Mouse (Mus musculus) olfactory bulb, adult 2 months (tissue): ENCODE results near the gene Sbk1. TPM values are rescaled to one million over a fixed set of nuclear protein-coding genes. Genes with fewer than 3 reads are reported as not detected.

Experiments used
- H3K27ac ChIP-seq: fragments of 200-500 bp; 2 replicates; pipeline ENCODE4 v1.5.1; 2012; ENCODE audit warnings: low read depth, low read length; ENCODE audit not compliant: insufficient read depth
- H3K4me1 ChIP-seq: fragments of 200-500 bp; 2 replicates; pipeline ENCODE4 v1.6.1; 2012; ENCODE audit warnings: low read length; ENCODE audit not compliant: control insufficient read depth, insufficient read depth
- H3K4me3 ChIP-seq: fragments of 200-500 bp; 2 replicates; pipeline ENCODE4 v1.5.1; 2012; ENCODE audit warnings: mild to moderate bottlenecking, low read depth, low read length, moderate library complexity; ENCODE audit not compliant: insufficient read depth
- CTCF ChIP-seq: fragments of 200-500 bp; IDR thresholded peaks from 2 replicates; pipeline ENCODE4 v1.5.1; 2012; ENCODE audit warnings: low read depth, mild to moderate bottlenecking, low read length, moderate library complexity; ENCODE audit not compliant: insufficient read depth
- POLR2A ChIP-seq: fragments of 200-500 bp; IDR thresholded peaks from 2 replicates; pipeline ENCODE4 v1.6.1; 2012; ENCODE audit warnings: mild to moderate bottlenecking, low read depth, low read length, moderate library complexity; ENCODE audit not compliant: insufficient read depth
- WGBS: fragments of 180-500 bp; shearing (Covaris S2); methylation state at CpG from one replicate; pipeline ENCODE4 v1.1.7; 2018; 5-methylcytosine and 5-hydroxymethylcytosine counted together
- polyA plus RNA-seq: library from polyadenylated mRNA; stranded (reverse); fragments of >200 nt; gene quantifications from 2 replicates; pipeline ENCODE4 v1.2.4, GENCODE M21; 2012; ENCODE audit warnings: low replicate concordance; ENCODE audit not compliant: missing spikeins, insufficient read depth, insufficient read length

Sbk1 gene
- polyA plus RNA-seq, 1 experiment: not detected

- no peaks in the 10 kb centered on the region for H3K4me1 ChIP-seq
- H3K4me3 ChIP-seq: no peak overlapping the region
- WGBS: 44% methylated on average over 8 of the region's 8 CpGs
- H3K27ac ChIP-seq: no peak overlapping the region
- TF ChIP-seq CTCF: no peak
- no peak for TF ChIP-seq POLR2A
Observed at GRCm38 (mm10) chr7:126339521-126339971, 67.1 kb downstream of the Sbk1 start.

DNA sequence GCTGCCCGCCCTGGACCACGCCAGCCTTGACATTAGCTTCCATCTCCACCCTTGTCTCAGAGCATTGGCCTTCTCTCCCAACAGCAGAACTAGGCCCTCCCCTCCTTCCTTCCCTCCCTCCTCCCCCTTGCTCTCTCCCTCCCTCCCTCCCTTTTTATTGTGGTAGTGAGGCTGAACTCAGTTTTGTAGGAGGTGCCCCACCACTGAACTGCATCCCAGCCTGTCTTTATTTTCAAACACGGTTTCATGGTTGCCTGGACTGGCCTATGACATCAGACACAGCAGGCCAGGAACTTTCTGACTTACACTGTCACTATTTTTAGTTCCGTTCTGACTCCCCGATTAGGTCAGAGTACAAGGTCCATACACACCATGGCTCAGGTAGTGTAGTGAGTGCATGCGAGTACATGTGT lies 67.8 kb downstream of the Sbk1 start:
- H3K4me1 ChIP-seq: no peaks in the 10 kb centered on the region
- no peak overlapping the region for H3K27ac ChIP-seq
- 79% methylated on average over 6 of the region's 6 CpGs for WGBS
- TF ChIP-seq POLR2A (no peak), CTCF (no peak)
- no peak overlapping the region for H3K4me3 ChIP-seq

DNA sequence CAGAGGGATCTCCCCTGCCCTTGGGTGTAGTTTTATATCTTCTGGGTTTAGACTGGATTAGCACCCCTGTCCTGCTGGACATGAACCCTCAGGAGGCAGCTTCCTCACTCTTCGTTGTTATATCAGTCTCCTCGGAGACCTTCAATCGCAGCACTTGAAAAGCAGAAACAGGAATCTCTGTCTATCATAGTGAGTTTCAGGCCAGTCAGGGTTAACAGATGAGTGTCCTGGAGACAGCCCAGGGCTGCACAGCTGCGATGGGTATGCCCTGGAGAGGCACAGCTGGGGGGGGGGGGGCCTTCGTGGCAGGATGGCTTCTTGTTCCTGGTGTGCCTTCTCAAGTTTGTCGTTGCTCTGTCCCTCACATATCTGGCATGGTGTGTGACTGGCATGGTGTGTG lies 68.5 kb downstream of the Sbk1 start:
- Histone ChIP-seq H3K4me3 (no peak overlapping the region), H3K4me1 (no peaks in the 10 kb centered on the region), H3K27ac (no peak overlapping the region)
- 56% methylated on average over 6 of the region's 6 CpGs for whole genome bisulfite sequencing
- TF ChIP-seq CTCF: no peak

Other genes with a start within 250 kb of the Sbk1 start
- not detected in 2 replicates for gene Gsg1l, start 190.2 kb upstream of the Sbk1 start, polyA plus RNA-seq
- not detected in 2 replicates for gene Xpo6, start 72.1 kb upstream of the Sbk1 start, polyA plus RNA-seq
- gene Lat, start 97.0 kb downstream of the Sbk1 start, polyA plus RNA-seq: 430 and 536 TPM in 2 replicates
- not detected in 2 replicates for gene Spns1, start 104.8 kb downstream of the Sbk1 start, polyA plus RNA-seq
- not detected in 2 replicates for gene Nfatc2ip, start 124.1 kb downstream of the Sbk1 start, polyA plus RNA-seq
- gene Cd19, start 142.3 kb downstream of the Sbk1 start, polyA plus RNA-seq: not detected in 2 replicates
- not detected in 2 replicates for gene Rabep2, start 156.1 kb downstream of the Sbk1 start, polyA plus RNA-seq
- not detected in 2 replicates for gene Atp2a1, start 190.5 kb downstream of the Sbk1 start, polyA plus RNA-seq
- not detected in 2 replicates for gene Sh2b1, start 202.8 kb downstream of the Sbk1 start, polyA plus RNA-seq
- not detected in 2 replicates for gene Tufm, start 214.7 kb downstream of the Sbk1 start, polyA plus RNA-seq
- gene Atxn2l, start 230.8 kb downstream of the Sbk1 start, polyA plus RNA-seq: 471 TPM in 1 of 2 replicates, not detected in the other